Mouse (Mus musculus) lung, adult 2 months (tissue): ENCODE data around the gene Hps3.

Experiments
- CTCF ChIP-seq: fragments of 200-500 bp; IDR thresholded peaks from 2 replicates; pipeline ENCODE4 v1.5.1; 2011; ENCODE audit warnings: mild to moderate bottlenecking, low read length, control low read depth; ENCODE audit not compliant: insufficient read depth
- POLR2A ChIP-seq: fragments of 200-500 bp; IDR thresholded peaks from 2 replicates; pipeline ENCODE4 v1.6.1; 2011; ENCODE audit warnings: low read depth, mild to moderate bottlenecking, control low read depth, low read length, borderline replicate concordance; ENCODE audit errors: extremely low read depth

GRCm38 (mm10) chr3:19953425-19953824 is 81.7 kb downstream of the Hps3 start:
- no peak for TF ChIP-seq CTCF
- TF ChIP-seq POLR2A = no peak
